Mouse (Mus musculus): ENCODE data around the gene Rnf166. TPM values are rescaled to one million over a fixed set of nuclear protein-coding genes. Genes with fewer than 3 reads are reported as not detected.

Gene Rnf166
- polyA plus RNA-seq, 1 experiment from 2014 or later = 30.4 TPM

GRCm38 (mm10) chr8:122461473-122462148, 14.3 kb downstream of the Rnf166 start:
- H3K4me2 ChIP-seq (ENCODE audit: low read depth, low read length) = no peak overlapping the region
- peaks cover 3% of the 10 kb centered on the region for H3K36me3 ChIP-seq (ENCODE audit: control insufficient read depth, insufficient read depth, low read length)
- no peak overlapping the region for H3K27ac ChIP-seq (ENCODE audit: low read length)
- no peak overlapping the region for H3K9ac ChIP-seq (ENCODE audit: low read depth, low read length)
- peaks cover 14% of the 10 kb centered on the region; the same call in 1 of the 2 replicates for H3K4me1 ChIP-seq (ENCODE audit: control insufficient read depth, insufficient read depth, low read length)
- peaks cover 11% of the 10 kb centered on the region; the same call in 1 of the 2 replicates for H3K27me3 ChIP-seq (replicated peaks; ENCODE audit: control insufficient read depth, insufficient read depth, low read length)
- no peak for ATAC-seq
- no peaks in the 10 kb centered on the region for H3K9me3 ChIP-seq (ENCODE audit: control insufficient read depth, low read length)
- WGBS = 71% methylated on average over 11 of the region's 11 CpGs
- no peak overlapping the region for H3K4me3 ChIP-seq (ENCODE audit: low read length)

DNA sequence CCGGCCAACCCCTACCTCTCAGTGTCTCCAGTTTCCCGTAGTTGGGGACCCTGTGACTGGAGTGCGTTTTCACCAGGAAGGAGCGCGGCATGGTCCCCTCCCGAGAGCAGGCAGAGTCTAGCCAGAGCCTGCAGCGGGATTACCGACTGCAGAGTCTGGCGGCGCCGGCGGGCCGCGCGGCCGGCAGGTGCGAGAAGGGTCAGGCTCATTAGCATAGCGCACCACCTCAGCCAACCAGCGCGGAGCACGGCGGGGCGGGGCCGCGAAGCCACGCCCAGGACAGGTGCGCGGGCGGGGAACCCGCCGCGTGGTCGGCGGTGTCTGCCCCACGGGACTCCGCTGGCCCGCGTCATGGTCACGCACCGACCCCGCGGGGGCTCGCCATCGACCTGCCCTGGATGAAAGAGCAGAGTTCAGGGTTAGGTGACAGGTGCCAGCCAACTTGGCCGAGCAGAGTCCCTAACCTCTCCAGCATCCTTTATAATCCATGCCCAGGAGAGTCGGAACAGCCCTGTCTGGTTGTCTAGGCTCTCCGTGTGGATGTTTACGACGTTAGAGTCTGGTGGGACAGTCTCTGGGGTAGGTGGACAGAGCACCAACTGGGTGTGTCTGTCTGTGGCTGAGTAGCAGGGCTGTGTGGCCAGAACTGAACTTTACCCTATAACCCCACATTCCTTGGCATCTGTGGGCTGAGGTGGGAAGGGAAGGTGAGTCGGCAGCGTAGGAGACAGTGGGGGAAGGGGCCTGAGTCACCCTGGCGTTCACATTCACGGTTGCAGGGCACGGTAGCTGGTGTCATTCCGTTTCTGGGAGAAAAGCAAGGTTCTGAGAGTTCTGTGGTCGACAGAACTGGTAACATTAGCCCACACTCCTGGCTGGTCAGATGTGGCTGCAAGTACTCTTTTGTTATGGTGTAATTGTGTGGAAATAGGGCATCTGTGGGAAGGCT, 15.1 kb downstream of the Rnf166 start, which contains the start of gene Snai3:
TSS of gene Snai3 (minus strand) at position 210 of the 949 bp plus-strand sequence.
- Histone ChIP-seq H3K27me3 (replicated peaks; ENCODE audit: control insufficient read depth, insufficient read depth, low read length) (peaks cover 11% of the 10 kb centered on the region; the same call in 1 of the 2 replicates), H3K27ac (ENCODE audit: low read length) (no peak within 1 kb of the TSS), H3K9me3 (ENCODE audit: control insufficient read depth, low read length) (no peaks in the 10 kb centered on the region), H3K4me1 (ENCODE audit: control insufficient read depth, insufficient read depth, low read length) (peaks cover 14% of the 10 kb centered on the region; the same call in 1 of the 2 replicates), H3K4me3 (ENCODE audit: low read length) (peak within 1 kb of the TSS; percentile 41), H3K36me3 (ENCODE audit: control insufficient read depth, insufficient read depth, low read length) (peaks cover 3% of the 10 kb centered on the region), H3K4me2 (ENCODE audit: low read depth, low read length) (peak within 1 kb of the TSS; percentile 68), H3K9ac (ENCODE audit: low read depth, low read length) (peak within 1 kb of the TSS; percentile 63)
- WGBS = 2% methylated on average over 56 of the region's 56 CpGs
- peak; percentile 96 for ATAC-seq

- peak overlapping the region; percentile 41; the same call in 1 of the 2 replicates for H3K4me3 ChIP-seq (ENCODE audit: low read length)
- peaks cover 11% of the 10 kb centered on the region; the same call in 1 of the 2 replicates for H3K27me3 ChIP-seq (replicated peaks; ENCODE audit: control insufficient read depth, insufficient read depth, low read length)
- peaks cover 14% of the 10 kb centered on the region; the same call in 1 of the 2 replicates for H3K4me1 ChIP-seq (ENCODE audit: control insufficient read depth, insufficient read depth, low read length)
- H3K9ac ChIP-seq (ENCODE audit: low read depth, low read length) = no peak overlapping the region; the same call in 1 of the 2 replicates
- WGBS = 20% methylated on average over 7 of the region's 7 CpGs
- no peak overlapping the region for H3K27ac ChIP-seq (ENCODE audit: low read length)
- no peaks in the 10 kb centered on the region for H3K9me3 ChIP-seq (ENCODE audit: control insufficient read depth, low read length)
- no peak for ATAC-seq
- H3K4me2 ChIP-seq (ENCODE audit: low read depth, low read length) = peak overlapping the region; percentile 68
- H3K36me3 ChIP-seq (ENCODE audit: control insufficient read depth, insufficient read depth, low read length) = no peaks in the 10 kb centered on the region
Observed at GRCm38 (mm10) chr8:122459990-122460389, 15.9 kb downstream of the Rnf166 start.

DNA sequence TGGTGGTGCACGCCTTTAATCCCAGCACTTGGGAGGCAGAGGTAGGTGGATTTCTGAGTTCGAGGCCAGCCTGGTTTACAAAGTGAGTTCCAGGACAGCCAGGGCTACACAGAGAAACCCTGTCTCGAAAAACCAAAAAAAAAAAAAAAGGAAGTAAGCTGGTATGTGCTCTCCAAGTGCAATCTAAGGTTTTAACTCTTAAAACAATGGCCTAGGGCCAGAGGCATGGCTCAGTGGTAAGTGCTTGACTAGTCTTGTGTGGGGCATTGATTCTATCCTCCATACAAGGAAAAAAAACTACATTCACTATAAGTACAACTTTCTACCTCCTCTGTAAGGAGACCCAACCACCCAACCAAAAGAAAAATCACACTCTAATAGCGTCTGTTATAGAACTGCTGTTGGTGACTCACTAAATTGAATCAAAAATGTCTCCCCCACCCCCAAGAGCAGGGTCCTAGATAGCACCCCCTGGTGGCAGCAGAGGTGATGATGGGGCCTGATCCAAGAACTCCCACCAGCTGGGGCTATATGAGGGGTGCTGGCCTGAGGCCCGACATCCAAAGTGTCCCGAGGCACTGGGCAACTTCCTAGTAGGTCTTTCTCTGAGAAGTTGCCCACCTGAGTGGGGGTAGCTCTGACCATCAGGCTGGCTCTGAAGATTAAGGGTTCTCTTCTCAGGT, 16.5 kb downstream of the Rnf166 start:
- WGBS = 65% methylated on average over 6 of the region's 6 CpGs
- no peak overlapping the region for H3K4me3 ChIP-seq (ENCODE audit: low read length)
- H3K9ac ChIP-seq (ENCODE audit: low read depth, low read length) = no peak overlapping the region
- H3K27me3 ChIP-seq (replicated peaks; ENCODE audit: control insufficient read depth, insufficient read depth, low read length) = peaks cover 11% of the 10 kb centered on the region; the same call in 1 of the 2 replicates
- H3K4me2 ChIP-seq (ENCODE audit: low read depth, low read length) = no peak overlapping the region
- H3K9me3 ChIP-seq (ENCODE audit: control insufficient read depth, low read length) = no peaks in the 10 kb centered on the region
- H3K4me1 ChIP-seq (ENCODE audit: control insufficient read depth, insufficient read depth, low read length) = peaks cover 14% of the 10 kb centered on the region; the same call in 1 of the 2 replicates
- ATAC-seq = no peak
- H3K27ac ChIP-seq (ENCODE audit: low read length) = no peak overlapping the region
- no peaks in the 10 kb centered on the region for H3K36me3 ChIP-seq (ENCODE audit: control insufficient read depth, insufficient read depth, low read length)

- no peak overlapping the region for H3K4me3 ChIP-seq (ENCODE audit: low read length)
- no peaks in the 10 kb centered on the region for H3K9me3 ChIP-seq (ENCODE audit: control insufficient read depth, low read length)
- H3K27me3 ChIP-seq (replicated peaks; ENCODE audit: control insufficient read depth, insufficient read depth, low read length) = peaks cover 11% of the 10 kb centered on the region; the same call in 1 of the 2 replicates
- no peak for ATAC-seq
- H3K4me2 ChIP-seq (ENCODE audit: low read depth, low read length) = no peak overlapping the region
- WGBS = 81% methylated on average over 11 of the region's 11 CpGs
- H3K4me1 ChIP-seq (ENCODE audit: control insufficient read depth, insufficient read depth, low read length) = peaks cover 6% of the 10 kb centered on the region; the same call in 1 of the 2 replicates
- H3K36me3 ChIP-seq (ENCODE audit: control insufficient read depth, insufficient read depth, low read length) = no peaks in the 10 kb centered on the region
- H3K27ac ChIP-seq (ENCODE audit: low read length) = no peak overlapping the region
- H3K9ac ChIP-seq (ENCODE audit: low read depth, low read length) = no peak overlapping the region
Observed at GRCm38 (mm10) chr8:122457171-122457570, 18.7 kb downstream of the Rnf166 start.

DNA sequence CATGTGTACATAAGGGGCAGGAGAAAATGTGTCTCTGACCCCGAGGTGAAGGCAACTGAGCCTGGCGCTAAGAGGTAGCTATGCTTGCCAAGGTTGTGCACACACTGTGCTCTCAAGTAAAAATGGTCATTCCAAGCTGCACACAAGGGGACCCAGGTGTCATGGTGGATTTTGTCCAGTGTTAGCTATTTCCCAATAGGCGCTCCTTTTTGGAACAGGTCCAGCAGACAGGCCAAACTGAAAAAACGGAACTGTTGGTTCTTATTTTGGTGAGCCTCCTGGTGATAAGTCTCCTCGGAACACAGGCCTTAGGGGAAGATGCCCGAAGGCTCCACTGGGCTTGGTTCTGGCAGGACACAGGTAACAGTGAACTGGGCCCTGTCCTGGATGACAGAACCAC, 21.5 kb downstream of the Rnf166 start:
- 85% methylated on average over 6 of the region's 6 CpGs for WGBS
- Histone ChIP-seq H3K4me3 (ENCODE audit: low read length) (no peak overlapping the region), H3K9me3 (ENCODE audit: control insufficient read depth, low read length) (no peaks in the 10 kb centered on the region), H3K4me2 (ENCODE audit: low read depth, low read length) (no peak overlapping the region), H3K27ac (ENCODE audit: low read length) (no peak overlapping the region), H3K4me1 (ENCODE audit: control insufficient read depth, insufficient read depth, low read length) (peaks cover 4% of the 10 kb centered on the region; the same call in 1 of the 2 replicates), H3K27me3 (replicated peaks; ENCODE audit: control insufficient read depth, insufficient read depth, low read length) (peaks cover under 1% of the 10 kb centered on the region; the same call in 1 of the 2 replicates), H3K9ac (ENCODE audit: low read depth, low read length) (no peak overlapping the region), H3K36me3 (ENCODE audit: control insufficient read depth, insufficient read depth, low read length) (no peaks in the 10 kb centered on the region)
- ATAC-seq = no peak

DNA sequence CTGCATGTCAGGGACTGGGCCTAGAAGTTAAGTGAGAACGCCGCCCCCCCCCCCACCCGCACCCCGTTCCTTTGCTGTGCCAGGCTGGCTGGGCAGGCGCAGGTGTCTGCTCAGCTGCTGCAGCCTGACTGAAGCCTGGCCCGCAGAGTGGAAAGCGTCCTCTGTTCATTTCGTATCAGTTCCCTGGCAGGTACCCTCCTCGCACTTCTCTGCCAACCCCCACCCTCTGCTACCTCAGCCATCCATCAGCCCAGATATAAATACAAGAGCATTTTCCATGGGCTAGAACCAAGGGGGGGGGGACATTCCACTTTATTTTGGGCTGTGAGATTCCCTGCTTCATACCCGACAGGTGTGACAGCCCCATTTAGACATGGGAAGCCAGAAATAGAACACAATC, 23.7 kb downstream of the Rnf166 start:
- Histone ChIP-seq H3K4me2 (ENCODE audit: low read depth, low read length) (no peak overlapping the region), H3K4me1 (ENCODE audit: control insufficient read depth, insufficient read depth, low read length) (peaks cover 4% of the 10 kb centered on the region; the same call in 1 of the 2 replicates), H3K27me3 (replicated peaks; ENCODE audit: control insufficient read depth, insufficient read depth, low read length) (no peaks in the 10 kb centered on the region), H3K27ac (ENCODE audit: low read length) (no peak overlapping the region), H3K9me3 (ENCODE audit: control insufficient read depth, low read length) (no peaks in the 10 kb centered on the region), H3K9ac (ENCODE audit: low read depth, low read length) (no peak overlapping the region), H3K4me3 (ENCODE audit: low read length) (no peak overlapping the region), H3K36me3 (ENCODE audit: control insufficient read depth, insufficient read depth, low read length) (no peaks in the 10 kb centered on the region)
- 88% methylated on average over 10 of the region's 10 CpGs for WGBS
- ATAC-seq = no peak

- no peaks in the 10 kb centered on the region for H3K36me3 ChIP-seq (ENCODE audit: control insufficient read depth, insufficient read depth, low read length)
- no peak overlapping the region for H3K27ac ChIP-seq (ENCODE audit: low read length)
- H3K9ac ChIP-seq (ENCODE audit: low read depth, low read length) = no peak overlapping the region
- H3K27me3 ChIP-seq (replicated peaks; ENCODE audit: control insufficient read depth, insufficient read depth, low read length) = no peaks in the 10 kb centered on the region
- no peak overlapping the region for H3K4me2 ChIP-seq (ENCODE audit: low read depth, low read length)
- no peak overlapping the region for H3K4me3 ChIP-seq (ENCODE audit: low read length)
- WGBS = 61% methylated on average over 7 of the region's 7 CpGs
- H3K9me3 ChIP-seq (ENCODE audit: control insufficient read depth, low read length) = no peaks in the 10 kb centered on the region
- peaks cover 4% of the 10 kb centered on the region; the same call in 1 of the 2 replicates for H3K4me1 ChIP-seq (ENCODE audit: control insufficient read depth, insufficient read depth, low read length)
- no peak for ATAC-seq
Observed at GRCm38 (mm10) chr8:122451161-122451703, 24.6 kb downstream of the Rnf166 start.
